Mouse (Mus musculus) erythroblast, embryonic 14.5 days (primary cell): ENCODE results near the gene Pabpc6. TPM values are rescaled to one million over a fixed set of nuclear protein-coding genes. Genes with fewer than 3 reads are reported as not detected.

ENCODE experiments used
- H3K27me3 ChIP-seq: 2 replicates; pipeline ENCODE4 v1.6.1; 2012; ENCODE audit warnings: inconsistent platforms; ENCODE audit not compliant: control insufficient read depth
- H3K36me3 ChIP-seq: 2 replicates; pipeline ENCODE4 v1.6.1; 2012; ENCODE audit warnings: mild to moderate bottlenecking, inconsistent platforms; ENCODE audit not compliant: control insufficient read depth
- H3K4me1 ChIP-seq: 2 replicates; pipeline ENCODE4 v1.6.1; 2012; ENCODE audit warnings: inconsistent platforms; ENCODE audit not compliant: control insufficient read depth
- H3K4me3 ChIP-seq: replicated peaks from 2 replicates; pipeline ENCODE3; 2012; ENCODE audit warnings: moderate library complexity, mild to moderate bottlenecking, inconsistent platforms
- H3K9me3 ChIP-seq: 2 replicates; pipeline ENCODE4 v1.6.1; 2012; ENCODE audit warnings: low read length, inconsistent platforms, mixed read lengths; ENCODE audit not compliant: control insufficient read depth
- GATA1 ChIP-seq: IDR thresholded peaks from 2 replicates; pipeline ENCODE4 v1.6.1; 2012; ENCODE audit warnings: low read length, inconsistent platforms, mixed read lengths
- TAL1 ChIP-seq: IDR thresholded peaks from 3 replicates; pipeline ENCODE4 v1.6.1; 2012; ENCODE audit warnings: low read length, inconsistent platforms, mixed read lengths
- polyA plus RNA-seq: library from polyadenylated mRNA; stranded (reverse); fragments of >175 nt; gene quantifications from 2 replicates; pipeline ENCODE4 v1.2.3, GENCODE M21; 2012

Gene Pabpc6
- polyA plus RNA-seq: not detected in 2 replicates

DNA sequence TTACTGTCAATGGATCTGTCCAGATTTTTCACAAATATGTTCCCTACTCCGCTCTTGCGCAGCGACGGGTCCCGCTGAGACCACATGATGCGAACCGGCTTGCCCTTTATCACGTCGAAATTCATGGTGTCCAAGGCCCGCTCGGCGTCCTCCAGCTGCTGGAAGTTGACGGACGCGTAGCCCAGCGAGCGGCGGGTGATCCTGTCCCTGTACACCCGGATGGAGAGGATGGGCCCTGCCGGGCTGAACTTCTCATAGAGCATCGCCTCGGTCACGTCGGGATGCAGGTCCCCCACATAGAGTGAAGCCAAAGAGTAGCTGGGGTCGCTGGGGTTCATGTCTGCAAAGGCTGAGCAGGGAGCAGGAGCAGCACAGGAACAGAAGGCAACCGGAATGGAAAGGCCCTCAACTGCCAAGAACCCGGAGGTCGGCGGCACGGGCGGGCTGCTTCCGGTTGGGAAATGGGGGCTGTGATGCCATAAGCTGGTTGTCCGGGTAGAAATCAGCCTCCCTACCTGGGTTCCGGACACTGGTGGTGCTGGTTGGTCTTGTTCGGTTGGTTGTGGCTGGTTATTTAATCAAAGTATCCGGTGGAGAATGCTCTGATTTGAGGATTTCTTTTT, at the start of gene Pabpc6:
Pabpc6 (minus strand) TSS at position 435 of the 623 bp plus-strand sequence.
- Histone ChIP-seq H3K9me3 (peaks cover 10% of the 10 kb centered on the region), H3K36me3 (no peaks in the 10 kb centered on the region), H3K27me3 (no peaks in the 10 kb centered on the region), H3K4me3 (no peak within 1 kb of the TSS), H3K4me1 (no peaks in the 10 kb centered on the region)
- TF ChIP-seq GATA1 (no peak), TAL1 (no peak)

- H3K27me3 ChIP-seq: no peaks in the 10 kb centered on the region
- no peak overlapping the region for H3K4me3 ChIP-seq
- H3K36me3 ChIP-seq: no peaks in the 10 kb centered on the region
- TF ChIP-seq GATA1: no peak
- TF ChIP-seq TAL1: no peak
- H3K9me3 ChIP-seq: no peaks in the 10 kb centered on the region; the same call in 1 of the 2 replicates
- H3K4me1 ChIP-seq: no peaks in the 10 kb centered on the region
These were observed 41.4 kb upstream of the Pabpc6 start for GRCm38 (mm10) chr17:9710910-9711309.

DNA sequence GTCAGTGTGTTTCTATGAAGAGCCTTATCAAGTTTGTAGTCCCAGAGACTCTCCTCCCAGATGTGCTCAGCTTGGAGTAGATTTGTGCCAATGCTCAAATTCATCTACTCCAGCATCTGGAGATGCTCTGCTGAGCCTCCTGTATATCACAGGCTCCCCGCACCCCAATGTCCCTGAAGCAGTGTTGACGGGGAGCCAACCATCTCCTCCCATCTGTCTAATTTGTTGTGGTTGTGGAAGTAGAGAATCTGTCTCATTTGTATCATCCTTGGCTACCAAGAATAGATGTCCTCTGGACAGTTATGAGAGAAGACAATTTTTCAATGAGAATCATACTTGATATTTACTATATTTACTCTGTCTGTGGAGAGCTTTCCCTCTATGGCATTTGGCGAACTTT, 39.4 kb upstream of the Pabpc6 start:
- TF ChIP-seq TAL1 (no peak), GATA1 (no peak)

DNA sequence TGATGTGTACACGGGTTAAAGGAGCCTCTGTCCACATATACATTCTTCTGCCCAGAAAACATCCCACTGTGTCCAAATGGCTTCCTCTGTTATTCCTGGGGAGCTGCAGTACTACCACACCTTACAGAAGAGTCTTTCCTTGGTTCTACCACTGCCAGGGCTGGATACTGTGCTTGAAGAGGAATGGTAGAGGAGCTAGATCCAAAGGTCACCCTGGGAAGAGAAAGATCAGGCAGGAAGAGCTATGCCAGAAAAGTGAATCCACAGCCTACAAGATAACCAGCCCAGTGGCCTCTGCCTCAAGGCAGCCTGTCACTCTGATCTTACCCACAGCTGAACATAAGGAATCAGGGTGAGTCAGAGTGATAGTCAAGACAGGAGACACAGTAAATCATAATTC, 37.8 kb upstream of the Pabpc6 start:
- H3K4me1 ChIP-seq: no peaks in the 10 kb centered on the region
- TF ChIP-seq GATA1 (no peak), TAL1 (no peak)
- H3K4me3 ChIP-seq: no peak overlapping the region
- H3K27me3 ChIP-seq: no peaks in the 10 kb centered on the region
- H3K9me3 ChIP-seq: no peaks in the 10 kb centered on the region; the same call in 1 of the 2 replicates
- no peaks in the 10 kb centered on the region for H3K36me3 ChIP-seq

More for the DNA sequence above, 39.4 kb upstream of the Pabpc6 start:
- Histone ChIP-seq H3K9me3 (no peaks in the 10 kb centered on the region; the same call in 1 of the 2 replicates), H3K4me3 (no peak overlapping the region), H3K27me3 (no peaks in the 10 kb centered on the region), H3K4me1 (no peaks in the 10 kb centered on the region), H3K36me3 (no peaks in the 10 kb centered on the region)

- Histone ChIP-seq H3K4me1 (no peaks in the 10 kb centered on the region), H3K36me3 (no peaks in the 10 kb centered on the region), H3K27me3 (no peaks in the 10 kb centered on the region), H3K9me3 (no peaks in the 10 kb centered on the region; the same call in none of the 2 replicates), H3K4me3 (no peak overlapping the region)
- TF ChIP-seq GATA1 (no peak), TAL1 (no peak)
These were observed 28.2 kb upstream of the Pabpc6 start for GRCm38 (mm10) chr17:9697763-9698162.

GRCm38 (mm10) chr17:9691251-9691650, 21.7 kb upstream of the Pabpc6 start:
- no peaks in the 10 kb centered on the region for H3K27me3 ChIP-seq
- no peaks in the 10 kb centered on the region for H3K4me1 ChIP-seq
- H3K36me3 ChIP-seq: no peaks in the 10 kb centered on the region
- no peaks in the 10 kb centered on the region for H3K9me3 ChIP-seq
- H3K4me3 ChIP-seq: no peak overlapping the region
- TF ChIP-seq GATA1: no peak
- TF ChIP-seq TAL1: no peak

DNA sequence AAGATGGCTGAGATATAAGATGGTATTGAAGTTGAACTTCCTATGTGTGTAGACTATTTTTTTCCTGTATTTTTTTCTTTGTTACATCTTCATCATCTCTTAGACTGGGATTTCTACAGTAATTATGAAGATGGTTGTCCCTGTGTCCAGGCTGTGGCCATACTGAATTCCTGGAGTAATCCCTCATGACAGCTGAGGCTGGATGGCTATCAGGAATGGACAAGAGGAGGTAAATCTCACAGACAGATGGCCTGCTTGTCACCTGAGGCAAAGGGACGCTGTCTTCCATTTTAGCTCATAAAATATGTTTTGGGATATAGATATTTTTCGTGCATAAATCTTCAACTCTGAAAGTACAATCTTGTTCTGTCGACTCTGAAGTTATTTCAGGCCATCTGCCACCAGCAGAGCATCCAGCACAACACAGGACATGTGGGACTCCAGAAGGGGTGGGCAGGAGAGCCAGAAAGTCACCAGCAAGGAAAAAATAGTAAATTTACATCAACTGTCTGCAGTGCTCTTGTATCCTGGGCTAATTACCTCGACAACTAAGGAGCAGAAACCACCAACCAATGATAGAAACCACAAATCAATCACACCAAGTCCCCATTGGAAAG, 14.1 kb upstream of the Pabpc6 start:
- no peak overlapping the region for H3K4me3 ChIP-seq
- TF ChIP-seq TAL1 (no peak), GATA1 (no peak)
- H3K27me3 ChIP-seq: no peaks in the 10 kb centered on the region
- H3K9me3 ChIP-seq: no peaks in the 10 kb centered on the region
- no peaks in the 10 kb centered on the region for H3K36me3 ChIP-seq
- no peaks in the 10 kb centered on the region for H3K4me1 ChIP-seq

DNA sequence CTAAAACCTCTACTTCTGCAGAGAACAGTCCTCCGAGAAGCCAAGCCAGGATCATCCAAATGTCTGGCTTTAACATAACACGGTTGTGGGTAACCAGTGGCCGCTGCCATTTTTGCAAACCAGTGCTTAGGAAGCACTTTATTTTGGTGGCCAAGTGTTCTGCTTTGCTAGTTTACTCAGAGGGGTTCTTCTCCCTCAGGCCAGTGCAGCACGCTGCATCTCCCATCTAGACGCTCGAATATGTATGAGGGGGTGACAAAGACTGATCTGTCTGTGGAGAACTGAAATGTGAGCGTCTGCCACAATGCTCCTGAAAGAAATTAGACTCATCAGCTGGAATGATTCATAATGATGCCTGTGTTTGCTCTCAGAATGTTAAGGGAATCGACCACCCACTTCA, 11.2 kb upstream of the Pabpc6 start:
- Histone ChIP-seq H3K4me3 (no peak overlapping the region), H3K9me3 (no peaks in the 10 kb centered on the region), H3K4me1 (no peaks in the 10 kb centered on the region), H3K27me3 (no peaks in the 10 kb centered on the region), H3K36me3 (no peaks in the 10 kb centered on the region)
- TF ChIP-seq GATA1: no peak

GRCm38 (mm10) chr17:9675175-9675789, 5.8 kb upstream of the Pabpc6 start:
- TF ChIP-seq TAL1: no peak
- no peak for TF ChIP-seq GATA1
- H3K4me3 ChIP-seq: no peak overlapping the region
- no peaks in the 10 kb centered on the region for H3K36me3 ChIP-seq
- H3K4me1 ChIP-seq: no peaks in the 10 kb centered on the region
- H3K27me3 ChIP-seq: no peaks in the 10 kb centered on the region
- no peaks in the 10 kb centered on the region for H3K9me3 ChIP-seq
